Mouse (Mus musculus) heart, embryonic 11.5 days (tissue): ENCODE results near the gene Svs4. TPM values are rescaled to one million over a fixed set of nuclear protein-coding genes. Genes with fewer than 3 reads are reported as not detected.

ENCODE experiments used
- ATAC-seq: fragments of 200-750 bp; cut with Nextera tagmentation; replicated peaks from 2 replicates; pipeline ENCODE4 v1.8.0; 2017; ENCODE audit warnings: moderate library complexity; ENCODE audit not compliant: insufficient number of reproducible peaks, low FRiP score, low TSS enrichment
- H3K27ac ChIP-seq: fragments of 300-500 bp; sonication (generic); 2 replicates; pipeline ENCODE4 v1.5.1; 2014; ENCODE audit warnings: mild to moderate bottlenecking, low read depth, low read length
- H3K27me3 ChIP-seq: fragments of 300-500 bp; sonication (generic); 2 replicates; pipeline ENCODE4 v1.6.1; 2014; ENCODE audit warnings: mild to moderate bottlenecking, low read length, mixed read lengths; ENCODE audit not compliant: control insufficient read depth, insufficient read depth
- H3K36me3 ChIP-seq: fragments of 300-500 bp; sonication (generic); 2 replicates; pipeline ENCODE4 v1.6.1; 2014; ENCODE audit warnings: mild to moderate bottlenecking, low read length, moderate library complexity, mixed read lengths; ENCODE audit not compliant: control insufficient read depth, insufficient read depth
- H3K4me1 ChIP-seq: fragments of 300-500 bp; sonication (generic); 2 replicates; pipeline ENCODE4 v1.6.1; 2014; ENCODE audit warnings: low read length; ENCODE audit not compliant: control insufficient read depth, insufficient read depth
- H3K4me2 ChIP-seq: fragments of 300-500 bp; sonication (generic); 2 replicates; pipeline ENCODE4 v1.6.1; 2014; ENCODE audit warnings: mild to moderate bottlenecking, moderate library complexity
- H3K4me3 ChIP-seq: fragments of 300-500 bp; sonication (generic); 2 replicates; pipeline ENCODE4 v1.5.1; 2014; ENCODE audit warnings: low read depth, low read length
- H3K9ac ChIP-seq: fragments of 300-500 bp; sonication (generic); 2 replicates; pipeline ENCODE4 v1.6.1; 2014; ENCODE audit warnings: mild to moderate bottlenecking, low read depth, low read length, moderate library complexity
- H3K9me3 ChIP-seq: fragments of 300-500 bp; sonication (generic); replicated peaks from 2 replicates; pipeline ENCODE4 v1.6.1; 2016; ENCODE audit warnings: low read length; ENCODE audit not compliant: control insufficient read depth
- WGBS: fragments of 180-500 bp; shearing (Covaris S2); extraction: QIAGEN DNeasy Blood & Tissue Kit; methylation state at CpG from one replicate; pipeline ENCODE4 v1.1.7; 2014; ENCODE audit not compliant: insufficient replicate concordance; 5-methylcytosine and 5-hydroxymethylcytosine counted together
- polyA plus RNA-seq: library from polyadenylated mRNA; unstranded; fragments of >200 nt; fragmentation: Nextera tagmentation; extraction: Ambion mirVana; gene quantifications from 2 replicates; pipeline ENCODE4 v1.2.1, GENCODE M21; 2014

The Svs4 gene
- polyA plus RNA-seq, 1 experiment from 2014 or later: not detected

DNA sequence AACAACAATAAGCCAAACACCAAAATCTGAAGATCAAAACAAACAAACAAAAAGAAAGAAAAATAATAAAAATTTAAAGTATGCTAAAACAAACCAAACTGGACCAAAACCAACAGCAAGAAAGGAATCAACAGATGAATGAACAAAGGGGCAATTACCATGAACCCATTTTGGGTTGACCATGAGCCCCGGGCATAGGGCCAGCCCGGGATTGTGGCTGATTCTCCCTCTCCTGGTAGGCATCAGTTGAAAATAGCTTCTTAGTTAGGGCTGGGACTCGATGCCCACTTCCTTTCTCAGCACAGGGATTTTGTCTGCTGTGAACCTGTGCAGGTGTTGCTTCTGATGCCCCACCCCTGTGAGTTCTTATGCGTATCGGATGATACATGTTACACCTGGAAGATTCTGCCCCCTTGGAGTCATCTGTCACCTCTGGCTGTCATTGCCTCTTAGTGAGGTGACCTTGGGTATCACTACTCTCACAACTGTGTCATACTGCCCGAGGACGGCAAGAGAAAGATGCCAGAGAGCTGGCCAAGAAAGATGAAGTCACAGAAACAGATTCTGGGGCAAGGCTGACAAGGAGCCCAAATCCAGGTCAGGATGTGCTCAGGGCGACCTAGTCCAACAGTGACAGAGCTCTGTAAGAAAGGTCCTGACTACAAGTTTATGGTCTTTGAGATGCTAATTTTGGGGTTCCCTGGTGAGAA, 49.7 kb downstream of the Svs4 start:
- H3K9me3 ChIP-seq: no peaks in the 10 kb centered on the region
- H3K4me2 ChIP-seq: no peak overlapping the region
- no peak overlapping the region for H3K4me3 ChIP-seq
- 75% methylated on average over 8 of the region's 8 CpGs for WGBS
- ATAC-seq: no peak
- H3K27ac ChIP-seq: no peak overlapping the region
- no peaks in the 10 kb centered on the region for H3K27me3 ChIP-seq
- no peaks in the 10 kb centered on the region for H3K36me3 ChIP-seq
- no peak overlapping the region for H3K9ac ChIP-seq
- no peaks in the 10 kb centered on the region for H3K4me1 ChIP-seq

Other genes starting within 250 kb of the Svs4 start
- gene Stk4, start 208.1 kb downstream of the Svs4 start, polyA plus RNA-seq: 20.8 and 21.4 TPM in 2 replicates
- 56.7 and 59.1 TPM in 2 replicates for gene Tomm34, start 207.3 kb downstream of the Svs4 start, polyA plus RNA-seq
- gene Kcns1, start 107.3 kb downstream of the Svs4 start, polyA plus RNA-seq: 0.13 TPM in 1 of 2 replicates, not detected in the other
- not detected in 2 replicates for gene Wfdc5, start 95.7 kb downstream of the Svs4 start, polyA plus RNA-seq
- not detected in 2 replicates for gene Wfdc12, start 87.9 kb downstream of the Svs4 start, polyA plus RNA-seq
- not detected in 2 replicates for gene Wfdc15a, start 78.3 kb downstream of the Svs4 start, polyA plus RNA-seq
- not detected in 2 replicates for gene Wfdc15b, start 56.8 kb downstream of the Svs4 start, polyA plus RNA-seq
- gene Svs2, start 40.0 kb downstream of the Svs4 start, polyA plus RNA-seq: not detected in 2 replicates
- not detected in 2 replicates for gene Svs3b, start 21.8 kb downstream of the Svs4 start, polyA plus RNA-seq
- not detected in 2 replicates for gene Svs3a, start 10.8 kb upstream of the Svs4 start, polyA plus RNA-seq
- not detected in 2 replicates for gene Svs6, start 38.3 kb upstream of the Svs4 start, polyA plus RNA-seq
- not detected in 2 replicates for gene Svs5, start 54.3 kb upstream of the Svs4 start, polyA plus RNA-seq
- 0.39 and 0.97 TPM in 2 replicates for gene Slpi, start 110.6 kb upstream of the Svs4 start, polyA plus RNA-seq
- 0.06 and 0.19 TPM in 2 replicates for gene Rbpjl, start 124.7 kb upstream of the Svs4 start, polyA plus RNA-seq
- gene Matn4, start 126.7 kb upstream of the Svs4 start, polyA plus RNA-seq: 0.34 and 0.77 TPM in 2 replicates
- 33.9 and 34.6 TPM in 2 replicates for gene Sdc4, start 165.4 kb upstream of the Svs4 start, polyA plus RNA-seq
- 37.0 and 42.3 TPM in 2 replicates for gene Sys1, start 178.5 kb upstream of the Svs4 start, polyA plus RNA-seq
- gene Gm20458, start 182.5 kb upstream of the Svs4 start, polyA plus RNA-seq: 4.8 and 8.4 TPM in 2 replicates
- gene Trp53tg5, start 195.3 kb upstream of the Svs4 start, polyA plus RNA-seq: not detected in 2 replicates
- gene Dbndd2, start 207.6 kb upstream of the Svs4 start, polyA plus RNA-seq: 16.5 and 21.9 TPM in 2 replicates
- gene Pigt, start 219.1 kb upstream of the Svs4 start, polyA plus RNA-seq: 63.0 and 66.0 TPM in 2 replicates